Mouse (Mus musculus) G1E (cell line): ENCODE measurements around the gene Nsun4. TPM values are rescaled to one million over a fixed set of nuclear protein-coding genes. Genes with fewer than 3 reads are reported as not detected.

Experiments
- ATAC-seq: 2 replicates; pipeline ENCODE4 v1.8.0; 2016; ENCODE audit warnings: mild to moderate bottlenecking; ENCODE audit not compliant: insufficient number of reproducible peaks, poor library complexity, low FRiP score, severe bottlenecking; ENCODE audit errors: extremely low read depth
- DNase-seq: peaks from one replicate; pipeline ENCODE4 v3.0.0; 2012; ENCODE audit warnings: low spot score
- H3K27me3 ChIP-seq: 2 replicates; pipeline ENCODE4 v1.6.1; 2012; ENCODE audit warnings: mild to moderate bottlenecking, low read length, inconsistent platforms; ENCODE audit not compliant: insufficient read depth
- H3K36me3 ChIP-seq: replicated peaks from 2 replicates; pipeline ENCODE3; 2012; ENCODE audit warnings: mild to moderate bottlenecking, inconsistent platforms
- H3K4me1 ChIP-seq: 2 replicates; pipeline ENCODE4 v1.6.1; 2012; ENCODE audit warnings: low read depth, low read length, inconsistent platforms, mixed read lengths; ENCODE audit not compliant: insufficient read depth
- H3K4me3 ChIP-seq: 2 replicates; pipeline ENCODE4 v1.5.1; 2012; ENCODE audit warnings: low read depth, mild to moderate bottlenecking, inconsistent platforms, low read length, moderate library complexity, mixed read lengths
- H3K9me3 ChIP-seq: replicated peaks from 2 replicates; pipeline ENCODE4 v1.6.1; 2012; ENCODE audit warnings: inconsistent platforms
- CTCF ChIP-seq: IDR thresholded peaks from 2 replicates; pipeline ENCODE4 v1.5.1; 2012; ENCODE audit warnings: low read depth, low read length, inconsistent platforms, mixed read lengths
- GATA1 ChIP-seq: IDR thresholded peaks from 2 replicates; pipeline ENCODE4 v1.6.1; 2012; ENCODE audit warnings: borderline replicate concordance, low read length, inconsistent platforms, mixed read lengths
- GATA2 ChIP-seq: IDR thresholded peaks from 2 replicates; pipeline ENCODE4 v1.6.1; 2012; ENCODE audit warnings: low read depth, low read length, inconsistent platforms, borderline replicate concordance
- POLR2AphosphoS5 ChIP-seq: IDR thresholded peaks from 2 replicates; pipeline ENCODE4 v1.6.1; 2012; ENCODE audit warnings: low read depth, low read length, inconsistent platforms; ENCODE audit not compliant: insufficient replicate concordance
- TAL1 ChIP-seq: conservative IDR thresholded peaks from 2 replicates; pipeline ENCODE4 v1.6.1; 2012; ENCODE audit warnings: low read depth, low read length, inconsistent platforms, mixed read lengths
- polyA plus RNA-seq: library from polyadenylated mRNA; stranded (reverse); fragments of >175 nt; gene quantifications from 2 replicates; pipeline ENCODE4 v1.2.3, GENCODE M21; 2012
- total RNA-seq, 2 experiments: library from RNA; stranded (forward) in 1 of 2; stranded (reverse) in 1 of 2; fragments of 200-1000 nt in 1 of 2; fragments of >200 nt in 1 of 2; fragmentation: Nextera tagmentation in 1 of 2; gene quantifications; 2 replicates each; pipeline ENCODE4 v1.2.3; 2014 to 2017

Nsun4 gene
- total and polyA plus RNA-seq, 3 experiments: 0.31 to 14.6 (median 11.7) TPM

- Histone ChIP-seq H3K4me3 (no peak overlapping the region), H3K4me1 (peaks cover 22% of the 10 kb centered on the region), H3K9me3 (no peaks in the 10 kb centered on the region), H3K27me3 (no peaks in the 10 kb centered on the region), H3K36me3 (peaks cover 72% of the 10 kb centered on the region)
- TF ChIP-seq GATA1: no peak
- no peak for TF ChIP-seq TAL1
- no peak for TF ChIP-seq GATA2
- no peak for TF ChIP-seq POLR2AphosphoS5
- TF ChIP-seq CTCF: no peak
- no peak for DNase-seq
- no peak for ATAC-seq
Observed at GRCm38 (mm10) chr4:116047681-116048080, 6.0 kb downstream of the Nsun4 start.

- Histone ChIP-seq H3K4me1 (peaks cover 12% of the 10 kb centered on the region; the same call in 1 of the 2 replicates), H3K36me3 (peaks cover 72% of the 10 kb centered on the region), H3K27me3 (no peaks in the 10 kb centered on the region), H3K9me3 (no peaks in the 10 kb centered on the region), H3K4me3 (no peak overlapping the region)
- DNase-seq: no peak
- TF ChIP-seq GATA2: no peak
- TF ChIP-seq GATA1: no peak
- no peak for TF ChIP-seq CTCF
- no peak for TF ChIP-seq POLR2AphosphoS5
- no peak for TF ChIP-seq TAL1
- no peak for ATAC-seq
Observed at GRCm38 (mm10) chr4:116046604-116047003, 7.1 kb downstream of the Nsun4 start.

- no peak for DNase-seq
- TF ChIP-seq CTCF (no peak), GATA1 (no peak), POLR2AphosphoS5 (no peak), TAL1 (no peak), GATA2 (no peak)
- Histone ChIP-seq H3K4me3 (no peak overlapping the region), H3K9me3 (no peaks in the 10 kb centered on the region), H3K36me3 (peaks cover 63% of the 10 kb centered on the region), H3K27me3 (no peaks in the 10 kb centered on the region), H3K4me1 (no peaks in the 10 kb centered on the region)
- ATAC-seq: no peak
Observed at GRCm38 (mm10) chr4:116042186-116042585, 11.5 kb downstream of the Nsun4 start.

- ATAC-seq (no peak), DNase-seq (no peak)
- no peak for TF ChIP-seq CTCF
- TF ChIP-seq POLR2AphosphoS5: no peak
- TF ChIP-seq TAL1: no peak
- TF ChIP-seq GATA2: no peak
- Histone ChIP-seq H3K9me3 (no peaks in the 10 kb centered on the region), H3K4me3 (no peak overlapping the region), H3K36me3 (peaks cover 68% of the 10 kb centered on the region), H3K4me1 (no peaks in the 10 kb centered on the region), H3K27me3 (no peaks in the 10 kb centered on the region)
Observed at GRCm38 (mm10) chr4:116040466-116040865, 13.2 kb downstream of the Nsun4 start.

- TF ChIP-seq CTCF: no peak
- no peak for TF ChIP-seq TAL1
- no peak for TF ChIP-seq POLR2AphosphoS5
- TF ChIP-seq GATA2: no peak
- no peak for TF ChIP-seq GATA1
- Histone ChIP-seq H3K27me3 (no peaks in the 10 kb centered on the region), H3K36me3 (peaks cover 52% of the 10 kb centered on the region), H3K4me1 (no peaks in the 10 kb centered on the region), H3K4me3 (no peak overlapping the region), H3K9me3 (no peaks in the 10 kb centered on the region)
- ATAC-seq (no peak), DNase-seq (no peak)
Observed at GRCm38 (mm10) chr4:116033374-116033773, 20.3 kb downstream of the Nsun4 start.

GRCm38 (mm10) chr4:116032906-116033305 is 20.8 kb downstream of the Nsun4 start:
- H3K27me3 ChIP-seq: no peaks in the 10 kb centered on the region
- no peak for ATAC-seq
- H3K9me3 ChIP-seq: no peaks in the 10 kb centered on the region
- DNase-seq: no peak
- H3K36me3 ChIP-seq: peaks cover 49% of the 10 kb centered on the region
- H3K4me1 ChIP-seq: no peaks in the 10 kb centered on the region
- TF ChIP-seq GATA2: no peak
- TF ChIP-seq GATA1: no peak
- no peak for TF ChIP-seq POLR2AphosphoS5
- TF ChIP-seq CTCF: no peak
- no peak for TF ChIP-seq TAL1
- no peak overlapping the region for H3K4me3 ChIP-seq
